Mouse (Mus musculus): ENCODE data around the gene Olfr776. TPM values are rescaled to one million over a fixed set of nuclear protein-coding genes. Genes with fewer than 3 reads are reported as not detected.
"Not testable (repeated sequence)": the region's sequence is repeated elsewhere in the genome, so short reads cannot be mapped to it uniquely, and the experiment has no call there.

Gene Olfr776
- total RNA-seq (2021) = not detected
- long read RNA-seq, experiment 1 = 0 reads
- long read RNA-seq, experiment 2 = 0 reads

DNA sequence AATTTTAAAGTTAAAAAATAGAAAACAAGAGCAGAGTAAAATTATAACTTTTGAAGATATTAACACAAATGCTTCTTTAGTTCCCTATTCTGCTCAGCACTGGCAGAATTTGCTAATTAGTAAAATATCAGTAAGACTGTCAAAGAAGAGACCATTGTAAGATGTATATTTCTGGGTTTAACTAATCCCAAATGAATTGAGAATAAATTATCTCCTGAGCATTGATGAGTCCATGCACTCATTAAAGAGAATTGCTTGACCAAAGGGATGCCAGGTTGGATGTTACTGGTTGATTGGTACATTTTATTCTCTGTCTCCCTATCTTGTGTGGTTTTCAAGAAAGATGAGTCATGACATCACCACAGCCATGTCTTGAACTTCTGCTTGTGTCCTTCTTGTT is at the start of gene Olfr776:
Gene Olfr776, plus strand, starts transcription at position 301 of the 400 bp plus-strand sequence.
- DNase-seq = no peak

DNA sequence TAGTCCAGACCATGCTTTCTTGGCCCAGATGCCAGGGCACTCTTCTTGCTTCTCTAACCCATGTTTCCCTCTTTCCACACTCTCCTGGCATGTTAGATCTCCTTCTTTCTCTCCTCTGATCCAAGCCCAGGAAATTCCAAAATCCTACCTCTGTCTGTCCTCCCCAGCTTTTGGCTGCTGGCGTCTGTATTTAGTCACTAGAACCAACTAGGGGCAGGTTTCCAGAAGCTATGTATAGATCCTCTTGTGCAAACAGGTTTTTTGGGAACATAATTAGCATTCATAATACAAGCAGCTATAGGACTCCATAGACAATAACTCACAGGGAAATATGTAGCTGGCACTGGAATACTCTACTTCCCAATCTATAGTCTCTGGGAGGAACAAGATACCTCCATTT is 28.2 kb upstream of the Olfr776 start:
- no peak for DNase-seq

GRCm38 (mm10) chr10:129235904-129236303 is 23.0 kb upstream of the Olfr776 start, which contains the start of gene Olfr774:
Gene Olfr774 (plus strand): TSS chr10:129236204.
- no peak for DNase-seq

DNA sequence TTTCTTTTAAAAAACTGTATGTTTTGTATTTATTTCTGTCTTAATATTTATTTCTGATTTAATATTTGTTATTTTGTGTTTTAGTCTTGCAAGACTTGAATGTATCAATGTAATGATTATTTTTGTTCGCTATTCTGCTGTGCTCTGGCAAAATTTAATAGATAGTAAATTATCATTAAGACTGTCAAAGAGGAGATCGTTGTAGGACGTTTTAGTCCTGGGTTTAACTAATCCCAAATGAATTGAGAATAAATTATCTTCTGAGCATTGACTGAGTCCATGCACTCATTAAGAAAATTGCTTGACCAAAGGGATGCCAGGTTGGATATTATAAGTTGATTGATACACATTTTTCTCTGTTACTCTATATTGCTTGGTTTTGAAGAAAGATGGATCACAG is 10.8 kb upstream of the Olfr776 start, which contains the start of gene Olfr775:
Gene Olfr775, plus strand, starts transcription at position 301 of the 400 bp plus-strand sequence.
- DNase-seq = no peak

DNA sequence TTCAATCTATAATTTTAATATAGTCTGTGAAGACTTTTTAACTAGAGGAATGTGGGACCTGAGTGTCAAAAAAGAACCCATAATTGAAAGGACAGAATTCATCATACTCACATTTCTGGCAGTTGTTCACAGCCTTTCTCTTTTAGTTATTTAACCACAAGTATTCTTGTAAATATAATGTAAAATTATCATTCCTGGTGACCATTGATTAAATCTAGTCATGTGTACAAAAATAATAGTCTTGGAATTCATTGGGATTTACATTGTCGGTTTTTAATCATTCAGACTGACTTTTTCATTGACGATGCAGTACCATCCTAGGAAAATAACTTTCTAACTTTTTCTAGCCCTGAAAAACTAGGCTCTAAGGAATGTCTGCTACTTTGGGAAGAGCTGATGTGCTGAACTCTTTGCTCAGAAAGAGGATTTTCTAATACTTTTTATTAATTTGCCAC is 12.2 kb downstream of the Olfr776 start, which contains the start of gene Olfr777:
Gene Olfr777, minus strand, starts transcription at position 405 of the 455 bp plus-strand sequence.
- no peak for DNase-seq

DNA sequence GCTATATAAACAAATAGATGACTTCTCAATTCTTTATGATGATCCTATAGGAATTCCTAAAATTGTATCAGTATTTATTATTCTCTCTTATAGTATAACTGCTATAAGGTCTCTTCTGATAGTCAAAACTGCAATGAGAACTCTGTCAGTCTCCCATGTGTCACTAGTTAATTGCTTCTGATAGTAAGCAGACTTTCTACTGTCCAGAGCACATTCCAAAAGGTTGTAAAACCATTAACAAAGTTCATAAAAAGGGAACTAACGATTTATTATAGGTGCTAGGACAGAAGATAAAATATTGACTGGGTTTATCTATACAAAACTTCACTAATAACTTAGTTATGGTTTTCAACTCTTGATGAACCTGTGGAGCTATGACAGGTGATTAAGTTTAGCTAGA is 54.0 kb downstream of the Olfr776 start:
- DNase-seq = not testable (repeated sequence)

GRCm38 (mm10) chr10:129313521-129313920 is 54.6 kb downstream of the Olfr776 start:
- not testable (repeated sequence) for DNase-seq

Other genes with a start within 250 kb of the Olfr776 start
- gene Olfr763, start 248.3 kb upstream of the Olfr776 start, total RNA-seq (2021) = not detected
- not detected for gene Olfr764-ps1, start 219.2 kb upstream of the Olfr776 start, total RNA-seq (2021)
- gene Olfr765, start 209.1 kb upstream of the Olfr776 start, total RNA-seq (2021) = not detected
- gene Olfr766-ps1, start 190.2 kb upstream of the Olfr776 start, total RNA-seq (2021) = not detected
- gene Olfr767, start 176.2 kb upstream of the Olfr776 start, total RNA-seq (2021) = not detected
- gene Olfr768, start 159.8 kb upstream of the Olfr776 start, total RNA-seq (2021) = not detected
- gene Olfr769, start 141.3 kb upstream of the Olfr776 start, total RNA-seq (2021) = not detected
- not detected for gene Olfr770, start 120.1 kb upstream of the Olfr776 start, total RNA-seq (2021)
- not detected for gene Olfr771, start 94.4 kb upstream of the Olfr776 start, total RNA-seq (2021)
- not detected for gene Olfr772, start 81.2 kb upstream of the Olfr776 start, total RNA-seq (2021)
- gene Olfr773, start 71.7 kb upstream of the Olfr776 start, total RNA-seq (2021) = not detected
- gene Olfr774, start 22.9 kb upstream of the Olfr776 start, total RNA-seq (2021) = not detected
- gene Olfr775, start 10.7 kb upstream of the Olfr776 start, total RNA-seq (2021) = not detected
- not detected for gene Olfr777, start 12.4 kb downstream of the Olfr776 start, total RNA-seq (2021)
- gene Olfr780, start 59.0 kb downstream of the Olfr776 start, total RNA-seq (2021) = not detected
- not detected for gene Olfr781, start 69.7 kb downstream of the Olfr776 start, total RNA-seq (2021)
- not detected for gene Olfr782, start 89.7 kb downstream of the Olfr776 start, total RNA-seq (2021)
- gene Olfr784, start 125.0 kb downstream of the Olfr776 start, total RNA-seq (2021) = not detected
- gene Olfr785, start 146.3 kb downstream of the Olfr776 start, total RNA-seq (2021) = not detected
- gene Olfr786, start 168.2 kb downstream of the Olfr776 start, total RNA-seq (2021) = not detected
- not detected for gene Olfr787, start 202.7 kb downstream of the Olfr776 start, total RNA-seq (2021)
- gene Olfr788, start 211.9 kb downstream of the Olfr776 start, total RNA-seq (2021) = not detected
- not detected for gene Olfr789, start 225.6 kb downstream of the Olfr776 start, total RNA-seq (2021)
- not detected for gene Olfr790, start 239.4 kb downstream of the Olfr776 start, total RNA-seq (2021)

All from gastrocnemius, postnatal 25 days (tissue).